Mouse (Mus musculus) urinary bladder, postnatal 0 days (tissue): ENCODE measurements around the gene Fam53a. TPM values are rescaled to one million over a fixed set of nuclear protein-coding genes. Genes with fewer than 3 reads are reported as not detected.

Experiments used
- polyA plus RNA-seq: library from polyadenylated mRNA; unstranded; fragments of >200 nt; fragmentation: Nextera tagmentation; extraction: Ambion mirVana; gene quantifications from 2 replicates; pipeline ENCODE4 v1.2.1, GENCODE M21; 2015

The Fam53a gene
- 45.4 and 46.0 TPM in 2 replicates for polyA plus RNA-seq

DNA sequence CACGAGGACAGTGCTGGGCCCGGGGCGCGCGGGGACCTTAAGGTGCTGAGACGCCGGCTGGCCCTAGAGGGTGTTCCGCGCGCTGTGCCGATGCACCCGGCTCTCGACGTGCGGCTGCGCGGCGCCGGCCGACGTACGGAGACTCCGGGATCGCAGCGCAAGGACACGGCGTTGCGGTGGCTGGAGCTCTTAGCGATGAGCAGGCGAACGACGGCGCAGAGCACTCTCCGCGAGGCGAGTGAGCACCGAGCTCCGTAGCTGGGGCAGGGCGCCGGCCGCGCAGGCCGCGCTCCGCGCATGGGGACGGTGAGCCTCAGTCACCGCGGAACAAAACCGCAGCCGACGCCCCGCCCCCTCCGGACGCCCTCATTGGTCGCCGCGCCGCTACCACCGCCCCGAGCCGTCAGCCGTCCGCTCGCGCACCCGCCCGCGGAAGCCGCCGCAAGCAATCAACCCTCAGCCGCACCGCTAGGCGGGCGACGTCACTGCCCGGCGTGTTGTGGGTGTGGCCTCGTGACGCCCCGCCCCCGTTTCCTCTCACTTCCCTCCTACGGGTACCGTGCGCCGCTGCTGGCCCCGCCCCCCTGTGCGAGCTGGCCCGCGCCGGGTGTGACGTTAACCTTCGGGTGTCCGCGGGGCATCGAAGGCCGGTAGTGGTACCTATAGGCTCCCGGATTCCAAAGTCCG is at the start of gene Fam53a, which contains the start of gene Gm9903:
Gene Fam53a, minus strand, starts transcription at position 335 of the 687 bp plus-strand sequence.
Gene Gm9903, plus strand, starts transcription at position 625 of the 687 bp plus-strand sequence.

DNA sequence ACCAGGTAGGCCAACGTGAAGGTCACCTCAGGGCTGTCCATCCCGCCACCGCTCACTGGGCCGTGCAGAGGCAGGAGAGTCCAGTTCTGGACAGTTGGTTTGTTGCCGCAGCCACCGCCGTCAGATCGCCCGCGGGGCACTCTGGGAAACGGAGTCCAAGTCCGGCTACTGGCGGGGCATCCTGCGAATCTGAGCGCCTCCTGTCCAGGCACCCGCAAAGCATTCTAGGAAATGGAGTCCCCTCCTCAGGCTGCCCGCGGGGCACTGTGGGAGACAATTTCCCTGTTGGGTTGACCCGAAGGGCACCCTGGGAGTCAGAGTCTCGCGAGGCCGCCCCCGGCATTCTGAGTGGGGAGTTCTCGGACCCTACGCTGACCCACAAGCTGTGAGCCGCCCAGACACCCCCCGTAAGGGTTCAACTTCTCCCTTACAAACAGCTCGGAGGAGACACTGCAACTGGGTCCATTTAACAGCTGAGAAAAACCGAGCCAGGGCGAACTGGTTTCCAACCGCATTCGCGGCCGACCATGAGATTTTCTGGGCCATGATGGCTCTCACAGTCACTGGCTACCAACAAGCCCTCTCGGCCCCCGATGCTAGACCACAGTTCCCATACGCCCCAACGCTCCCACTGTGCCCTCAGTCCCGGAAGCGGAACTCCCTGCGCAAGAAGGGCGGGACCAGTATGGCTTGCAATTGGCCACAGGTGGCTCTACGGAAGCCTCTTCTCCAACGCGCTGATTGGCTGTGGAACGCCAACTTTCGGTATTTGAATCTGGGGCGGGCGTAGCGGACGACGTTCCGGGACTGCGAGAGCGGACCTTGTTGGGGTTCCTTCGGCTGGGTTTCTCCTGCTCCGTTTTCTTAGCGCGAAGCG is 28.6 kb upstream of the Fam53a start, which contains the start of the genes Tacc3 and Tmem129:
Gene Tacc3, plus strand, starts transcription at position 342 of the 877 bp plus-strand sequence.
Gene Tmem129, minus strand, starts transcription at position 630 of the 877 bp plus-strand sequence.

DNA sequence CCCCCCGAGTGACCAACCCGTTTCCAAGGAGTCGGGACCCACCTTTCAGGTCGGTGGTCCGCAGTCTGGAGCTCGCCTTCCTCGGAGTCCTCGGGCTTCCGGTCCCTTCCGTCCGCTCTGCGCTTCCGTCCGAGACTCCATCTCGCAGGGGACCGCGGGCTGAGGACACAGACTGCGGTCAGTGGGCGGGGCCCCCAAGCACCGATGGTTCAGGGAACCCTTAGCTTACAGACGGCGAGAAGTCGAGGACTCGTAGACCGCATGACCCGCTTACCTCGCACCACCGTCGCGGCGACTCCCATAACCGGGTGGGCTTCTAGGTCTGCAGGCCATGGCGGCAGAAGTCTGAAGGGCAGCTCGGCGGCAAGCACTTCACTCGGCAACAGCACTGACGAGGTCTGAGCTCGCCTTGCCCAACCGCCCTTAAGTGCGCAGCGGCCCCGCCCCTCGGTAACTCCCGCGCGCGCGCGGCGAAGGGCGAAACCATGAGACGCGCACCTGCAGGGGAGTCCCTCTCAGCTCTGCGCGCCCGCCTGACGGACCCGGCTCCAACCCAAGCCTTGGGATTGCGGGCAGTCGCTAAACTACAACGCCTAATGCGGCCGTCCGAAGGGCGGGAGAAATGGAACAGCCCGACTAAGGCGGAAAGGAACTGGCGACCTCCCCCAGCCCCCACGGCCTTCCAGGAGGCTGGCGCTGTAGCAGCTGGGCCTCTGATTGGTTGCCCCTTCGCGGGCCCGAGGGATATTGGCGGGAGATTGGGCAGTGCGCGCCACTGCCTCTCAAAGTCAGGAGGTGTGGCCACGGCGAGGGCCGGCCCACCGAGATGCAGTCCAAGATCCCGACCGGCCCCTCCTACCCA is 22.7 kb upstream of the Fam53a start, which contains the start of gene Slbp:
Gene Slbp, minus strand, starts transcription at position 654 of the 862 bp plus-strand sequence.

Other genes with a start within 250 kb of the Fam53a start
- gene Nkx1-1, start 195.7 kb downstream of the Fam53a start, polyA plus RNA-seq, result not detected in 2 replicates
- gene Gm9903, start 290 bp upstream of the Fam53a start, polyA plus RNA-seq, result 0.56 and 0.60 TPM in 2 replicates
- gene Slbp, start 22.9 kb upstream of the Fam53a start, polyA plus RNA-seq, result 69.2 and 86.7 TPM in 2 replicates
- gene Tacc3, start 28.5 kb upstream of the Fam53a start, polyA plus RNA-seq, result 32.5 and 49.6 TPM in 2 replicates
- gene Tmem129, start 28.8 kb upstream of the Fam53a start, polyA plus RNA-seq, result 17.6 and 18.2 TPM in 2 replicates
- gene Fgfr3, start 92.0 kb upstream of the Fam53a start, polyA plus RNA-seq, result 11.4 and 12.1 TPM in 2 replicates
- gene Letm1, start 153.2 kb upstream of the Fam53a start, polyA plus RNA-seq, result 32.8 and 35.0 TPM in 2 replicates
- 9.3 and 16.5 TPM in 2 replicates for gene Nsd2, start 191.1 kb upstream of the Fam53a start, polyA plus RNA-seq